Mouse (Mus musculus): ENCODE data around the gene Wfdc6b. TPM values are rescaled to one million over a fixed set of nuclear protein-coding genes. Genes with fewer than 3 reads are reported as not detected.
"Not testable (repeated sequence)": the region's sequence is repeated elsewhere in the genome, so short reads cannot be mapped to it uniquely, and the experiment has no call there.

Gene Wfdc6b
- total RNA-seq (2021), result under 1 TPM in 1 of 2 experiments, not detected in 1; 0.40 TPM

- intact Hi-C loops (cut with DNase I), result not testable (repeated sequence)
- DNase-seq, result peak; percentile 55
Observed at GRCm38 (mm10) chr2:164613471-164613870, at the start of gene Wfdc6b, which contains the start of gene Wfdc8. Gene Wfdc6b (plus strand): TSS chr2:164613522. Gene Wfdc8 (minus strand): TSS chr2:164613626.

- intact Hi-C loops (cut with DNase I), result loop anchor here (10.0 kb wide), 1 partner anchor 140 kb away; no protein-coding TSS in a partner anchor
- peak; percentile 37 for DNase-seq
Observed at GRCm38 (mm10) chr2:164564346-164564745, 49.0 kb upstream of the Wfdc6b start.

- no peak for DNase-seq
- intact Hi-C loops (cut with DNase I), result loop anchor here (10.0 kb wide), 1 partner anchor 142 kb away; no protein-coding TSS in a partner anchor
Observed at GRCm38 (mm10) chr2:164566997-164567396, 46.3 kb upstream of the Wfdc6b start.

- intact Hi-C loops (cut with DNase I), result loop anchor here (10.0 kb wide), 1 partner anchor 143 kb away; no protein-coding TSS in a partner anchor
- DNase-seq, result no peak
Observed at GRCm38 (mm10) chr2:164567460-164567859, 45.9 kb upstream of the Wfdc6b start.

GRCm38 (mm10) chr2:164573359-164573758 lies 40.0 kb upstream of the Wfdc6b start, which contains the start of gene Spint3:
Gene Spint3 (minus strand): TSS chr2:164573459.
- intact Hi-C loops (cut with DNase I), result not testable (repeated sequence)

GRCm38 (mm10) chr2:164585025-164585725 lies 28.1 kb upstream of the Wfdc6b start, which contains the start of gene Wfdc6a:
Gene Wfdc6a (minus strand): TSS chr2:164585447.
- intact Hi-C loops (cut with DNase I); DNase-seq: not testable (repeated sequence)

More at GRCm38 (mm10) chr2:164573359-164573758, 40.0 kb upstream of the Wfdc6b start, which contains the start of gene Spint3:
- not testable (repeated sequence) for DNase-seq

GRCm38 (mm10) chr2:164592014-164592413 lies 21.3 kb upstream of the Wfdc6b start:
- intact Hi-C loops (cut with DNase I), result loop anchor here (2.0 kb wide), 1 partner anchor 135 kb away; no protein-coding TSS in a partner anchor
- peak; percentile 13 for DNase-seq

- no peak for DNase-seq
- intact Hi-C loops (cut with DNase I), result loop anchor here (2.0 kb wide), 1 partner anchor 133 kb away; no protein-coding TSS in a partner anchor
Observed at GRCm38 (mm10) chr2:164593494-164593893, 19.8 kb upstream of the Wfdc6b start, which contains the start of gene Eppin. Gene Eppin (minus strand): TSS chr2:164593594.

GRCm38 (mm10) chr2:164600179-164600578 lies 13.1 kb upstream of the Wfdc6b start:
- intact Hi-C loops (cut with DNase I), result no loop called here
- no peak for DNase-seq

- DNase-seq, result no peak
- intact Hi-C loops (cut with DNase I), result no loop called here
Observed at GRCm38 (mm10) chr2:164603482-164603881, 9.8 kb upstream of the Wfdc6b start.

GRCm38 (mm10) chr2:164604411-164604810 lies 8.9 kb upstream of the Wfdc6b start:
- intact Hi-C loops (cut with DNase I), result no loop called here

GRCm38 (mm10) chr2:164608781-164609180 lies 4.5 kb upstream of the Wfdc6b start:
- intact Hi-C loops (cut with DNase I), result no loop called here
- peak; percentile 8 for DNase-seq

More at GRCm38 (mm10) chr2:164604411-164604810, 8.9 kb upstream of the Wfdc6b start:
- no peak for DNase-seq

- no peak for DNase-seq
- intact Hi-C loops (cut with DNase I), result no loop called here
Observed at GRCm38 (mm10) chr2:164615386-164615785, 2.1 kb downstream of the Wfdc6b start.

- DNase-seq, result no peak
- intact Hi-C loops (cut with DNase I), result no loop called here
Observed at GRCm38 (mm10) chr2:164619050-164619449, 5.7 kb downstream of the Wfdc6b start.

- intact Hi-C loops (cut with DNase I), result no loop called here
- DNase-seq, result no peak
Observed at GRCm38 (mm10) chr2:164621775-164622174, 8.5 kb downstream of the Wfdc6b start.

GRCm38 (mm10) chr2:164635266-164635665 lies 21.9 kb downstream of the Wfdc6b start:
- DNase-seq, result no peak

GRCm38 (mm10) chr2:164638696-164639095 lies 25.4 kb downstream of the Wfdc6b start, which contains the start of gene Wfdc16:
Gene Wfdc16 (minus strand): TSS chr2:164638796.
- intact Hi-C loops (cut with DNase I), result no loop called here
- no peak for DNase-seq

More at GRCm38 (mm10) chr2:164635266-164635665, 21.9 kb downstream of the Wfdc6b start:
- intact Hi-C loops (cut with DNase I), result no loop called here

GRCm38 (mm10) chr2:164641129-164641528 lies 27.8 kb downstream of the Wfdc6b start:
- DNase-seq, result no peak
- intact Hi-C loops (cut with DNase I), result no loop called here

- no peak for DNase-seq
- intact Hi-C loops (cut with DNase I), result no loop called here
Observed at GRCm38 (mm10) chr2:164641881-164642673, 28.8 kb downstream of the Wfdc6b start.

GRCm38 (mm10) chr2:164655858-164656257 lies 42.5 kb downstream of the Wfdc6b start, which contains the start of gene Wfdc10:
Gene Wfdc10 (plus strand): TSS chr2:164656046.
- DNase-seq, result peak; percentile 58
- intact Hi-C loops (cut with DNase I), result no loop called here

GRCm38 (mm10) chr2:164656483-164656882 lies 43.2 kb downstream of the Wfdc6b start, which contains the start of gene Wfdc9:
Gene Wfdc9 (minus strand): TSS chr2:164656583.
- intact Hi-C loops (cut with DNase I), result no loop called here
- no peak for DNase-seq

Measured in left cerebral cortex, postnatal 4 days (tissue).